Mouse (Mus musculus): ENCODE data around the gene Mgat3.

GRCm38 (mm10) chr15:80213688-80214087 is 40.2 kb downstream of the Mgat3 start:
- TF ChIP-seq CTCF (IDR thresholded peaks at IDR 0.05; ENCODE audit: insufficient read depth, low read depth, low read length) = no peak
- no peak for TF ChIP-seq POLR2A (IDR thresholded peaks at IDR 0.05; ENCODE audit: insufficient read depth, low read depth, low read length)

Measured in olfactory bulb, adult 2 months (tissue).